Mouse (Mus musculus) testis, postnatal 14 days (tissue): ENCODE results near the gene Kcnip4.

Source experiments
- DNase-seq: peaks from one replicate; pipeline ENCODE4 v3.0.0; 2021; ENCODE audit warnings: low spot score

Kcnip4 gene

DNA sequence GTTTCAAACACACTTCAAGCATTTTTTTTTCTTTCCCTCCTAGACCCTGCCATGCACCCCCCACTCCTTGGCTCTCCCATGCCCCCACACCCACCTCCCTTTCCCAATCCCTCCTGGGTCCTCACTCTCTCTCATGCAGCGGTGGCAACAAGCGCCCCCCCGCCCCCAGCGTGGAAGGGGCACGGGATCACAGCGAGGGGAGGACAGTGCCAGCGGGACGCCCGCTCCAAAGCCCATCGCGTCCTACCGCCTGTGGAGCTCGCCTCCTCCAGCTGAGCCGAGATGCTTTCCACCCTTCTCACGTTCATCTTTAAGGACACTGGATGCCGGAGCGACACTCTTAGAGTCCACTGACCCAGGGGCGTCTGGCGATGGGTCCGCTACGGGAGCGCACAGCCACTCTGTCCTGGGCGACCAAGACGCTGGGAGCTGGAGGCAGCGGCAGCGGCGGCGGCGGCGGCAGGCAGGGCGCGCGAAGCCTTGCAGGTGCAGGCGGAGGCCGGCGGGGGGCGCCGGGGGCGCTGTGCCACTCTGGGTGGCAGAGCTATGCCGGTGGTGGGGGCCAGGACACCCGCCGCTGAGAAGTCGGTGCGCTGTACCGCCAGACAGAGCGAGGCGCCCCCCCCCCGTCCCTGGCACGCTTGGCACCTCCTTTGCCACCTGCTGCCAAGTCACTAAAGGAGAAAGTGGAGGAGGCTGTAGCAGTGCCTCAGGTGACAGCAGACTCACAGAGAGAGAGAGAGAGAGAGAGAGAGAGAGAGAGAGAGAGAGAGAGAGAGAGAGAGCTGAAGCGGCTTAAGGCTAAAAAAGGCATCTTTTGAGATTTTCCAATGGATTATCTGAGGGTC lies at the start of gene Kcnip4:
TSS of gene Kcnip4 (minus strand) at position 514 of the 848 bp plus-strand sequence.
- DNase-seq: peak; percentile 12

DNA sequence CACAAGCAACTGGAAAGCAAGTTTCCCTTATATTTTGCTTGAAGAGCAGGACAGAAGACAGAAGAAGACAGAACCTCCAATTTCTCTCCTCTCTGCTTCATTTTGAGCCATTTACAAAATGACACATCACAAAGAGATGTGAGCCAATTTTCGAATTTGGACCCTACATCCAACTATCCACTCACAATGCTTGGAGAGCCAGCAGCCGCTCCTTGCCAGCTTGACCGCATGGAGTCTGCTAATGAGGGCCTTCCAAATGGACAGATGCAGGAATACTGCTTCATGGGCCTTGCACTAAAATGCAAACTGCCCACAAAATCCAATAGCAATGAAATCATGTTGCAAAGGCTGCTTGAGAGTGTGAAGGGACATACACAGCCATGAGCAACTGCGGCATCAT lies 47.2 kb upstream of the Kcnip4 start:
- no peak for DNase-seq

DNA sequence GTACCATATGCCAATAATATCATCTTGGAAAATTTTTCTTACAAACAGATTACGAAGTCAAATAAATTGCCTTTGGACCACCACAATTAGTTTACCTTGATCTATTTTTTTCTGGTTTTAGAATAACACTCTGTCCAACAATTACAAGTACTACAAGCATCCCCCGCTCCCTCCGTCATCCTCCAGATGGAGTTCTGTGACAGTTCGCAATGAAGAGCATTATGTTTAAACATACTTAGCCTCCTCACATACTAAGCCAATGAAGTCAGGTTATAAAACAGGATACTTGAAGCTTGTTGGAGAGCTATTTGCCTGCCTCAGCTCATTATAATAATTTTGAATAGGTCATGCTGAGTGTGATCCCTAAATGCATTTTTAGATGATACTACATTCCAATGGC lies 39.0 kb upstream of the Kcnip4 start:
- DNase-seq: no peak

DNA sequence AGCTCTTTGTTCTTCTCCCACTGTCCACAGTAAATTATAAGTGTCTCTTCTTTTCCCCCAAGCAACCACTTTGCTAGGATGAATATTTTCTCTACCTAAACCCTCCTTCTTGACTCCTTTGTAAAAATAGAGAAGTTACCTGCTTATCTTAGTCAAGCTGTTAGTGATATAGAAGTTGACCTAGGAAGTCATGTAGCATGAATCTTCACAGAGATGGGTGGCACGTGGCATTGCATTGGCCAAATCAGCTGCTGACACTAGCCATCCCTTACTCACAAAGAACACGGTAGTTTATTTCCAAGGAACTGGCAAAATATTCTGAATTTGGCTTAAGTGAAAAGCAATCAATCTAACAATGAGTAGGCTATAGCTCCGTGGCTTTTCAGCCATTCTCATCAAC lies 32.7 kb upstream of the Kcnip4 start:
- no peak for DNase-seq

DNA sequence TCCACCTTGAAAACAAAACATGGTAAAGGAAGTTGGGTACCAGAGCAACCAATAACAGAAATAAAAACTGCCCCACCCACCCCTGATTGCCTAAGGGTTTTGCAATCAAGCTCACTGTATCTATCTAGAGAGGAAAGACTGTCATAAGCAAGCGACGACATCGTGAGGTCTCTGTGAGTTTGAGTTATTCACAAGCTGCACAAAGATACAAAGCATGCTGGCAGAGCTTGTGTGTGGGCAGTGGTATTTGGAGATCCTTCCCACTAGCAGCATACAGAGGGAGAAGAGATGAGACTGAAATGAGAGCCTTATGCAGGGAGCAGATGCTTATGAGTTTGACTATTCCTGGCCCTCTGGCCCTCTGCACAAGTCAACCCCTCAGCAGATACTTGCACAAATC lies 23.2 kb upstream of the Kcnip4 start:
- no peak for DNase-seq

DNA sequence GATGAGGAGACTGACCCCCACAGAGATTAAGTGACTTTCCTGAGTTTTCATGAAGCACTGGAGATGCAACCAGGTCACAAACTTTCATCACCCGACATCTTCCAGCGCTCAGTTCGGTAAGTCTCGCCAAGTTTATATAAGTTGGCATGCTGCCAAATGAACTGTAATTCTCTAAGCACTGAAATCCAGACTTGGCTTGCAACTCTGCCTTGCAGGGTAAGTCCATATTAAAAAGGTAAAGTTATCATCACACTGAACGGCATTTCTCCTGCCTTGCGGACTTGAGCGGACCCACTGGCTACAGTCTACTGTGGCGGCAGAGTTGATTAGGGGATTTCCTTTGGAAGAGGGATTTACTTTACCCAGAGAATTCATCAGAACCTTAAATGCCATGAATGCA lies 4.7 kb upstream of the Kcnip4 start:
- no peak for DNase-seq

DNA sequence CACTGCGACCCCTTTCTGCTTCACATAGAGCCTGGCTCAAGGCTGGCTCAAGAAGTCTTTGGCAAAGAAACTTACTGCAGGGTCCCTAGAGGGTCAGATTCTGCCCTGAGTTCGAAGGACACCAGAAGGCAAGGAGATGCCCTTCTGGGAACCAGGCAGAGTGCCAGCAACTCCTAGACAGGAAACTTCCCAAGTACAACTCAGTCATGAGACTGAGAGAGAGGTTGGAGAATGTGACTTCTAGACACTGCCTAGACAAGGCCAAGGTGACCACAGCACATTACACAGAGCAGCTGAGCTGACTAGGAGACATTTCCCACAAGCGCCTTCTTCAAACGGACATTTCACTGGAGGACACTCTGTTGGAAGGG lies 520 bp upstream of the Kcnip4 start:
- no peak for DNase-seq

DNA sequence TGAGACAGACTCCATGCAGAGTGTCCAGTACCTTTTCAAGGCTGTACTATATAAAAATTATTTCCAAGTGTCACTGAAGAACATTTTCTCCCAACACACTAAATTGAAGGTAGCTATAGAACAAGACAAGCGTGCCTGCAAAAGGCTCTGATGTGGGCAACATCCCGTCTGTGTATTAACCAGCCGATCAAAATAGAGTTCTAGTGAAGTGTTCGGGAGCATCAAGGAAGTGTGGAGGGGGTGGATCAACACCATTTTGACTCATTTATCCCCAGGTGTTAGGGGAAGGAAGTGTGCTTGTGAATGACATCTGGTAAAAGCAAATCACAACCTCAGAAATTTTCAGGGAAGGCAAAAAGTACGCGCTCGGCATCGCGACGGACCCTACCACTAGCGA lies 712 bp downstream of the Kcnip4 start:
- no peak for DNase-seq

DNA sequence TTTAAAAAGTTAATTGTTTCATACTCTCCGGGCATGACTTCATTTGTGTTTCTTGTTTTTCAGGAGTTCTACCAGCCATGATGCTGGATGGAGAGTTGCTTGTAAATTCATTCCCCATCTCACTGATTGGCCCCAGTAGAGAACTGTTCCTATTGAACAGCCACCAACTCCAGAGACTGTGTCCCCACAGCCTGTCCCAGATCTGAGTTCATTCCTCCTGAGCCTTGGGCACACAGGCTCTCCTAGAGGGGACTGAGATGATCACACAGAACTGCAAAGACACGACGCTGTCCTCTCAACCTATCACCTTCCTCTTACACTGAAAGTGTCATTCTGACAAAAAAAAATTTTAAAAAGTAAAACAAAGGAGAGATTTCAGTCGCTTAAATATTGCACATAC lies 1.7 kb downstream of the Kcnip4 start:
- no peak for DNase-seq

DNA sequence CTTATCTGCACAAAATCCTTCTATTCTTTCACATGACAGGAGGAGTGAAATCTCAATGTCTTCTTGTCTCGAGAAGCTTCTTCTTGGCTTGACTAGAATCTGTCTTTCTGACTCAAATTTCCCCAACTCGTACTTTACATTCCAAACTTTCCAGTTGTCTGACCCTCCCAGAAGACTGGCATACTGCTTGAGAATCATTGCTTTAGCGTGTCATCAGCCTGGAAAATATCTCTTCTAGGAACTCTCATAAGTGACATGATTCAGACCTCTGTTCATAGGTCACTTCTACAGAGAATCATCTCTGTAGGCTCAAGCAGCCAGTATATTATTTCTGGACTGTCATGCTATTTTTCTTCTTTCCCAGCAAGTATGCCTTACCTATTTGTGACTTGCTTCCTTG lies 26.0 kb downstream of the Kcnip4 start:
- no peak for DNase-seq

DNA sequence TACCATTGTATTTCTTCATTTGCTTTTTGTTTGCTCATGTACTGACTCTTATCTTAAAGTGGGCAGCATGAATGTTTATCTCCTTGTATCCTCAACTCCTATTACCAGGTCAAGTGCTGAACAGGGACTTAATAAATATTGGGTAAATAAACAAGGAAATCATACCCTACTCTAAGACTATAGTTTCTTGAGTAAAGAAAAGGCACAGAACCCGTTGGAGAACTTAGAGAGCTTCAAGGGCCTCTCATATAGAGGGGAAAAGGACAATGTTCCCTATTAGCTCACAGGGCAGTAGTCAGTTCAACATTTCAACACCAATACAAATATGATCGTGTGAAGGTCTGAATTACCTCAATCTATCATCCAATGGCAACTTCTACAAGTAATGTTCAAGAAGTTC lies 37.4 kb downstream of the Kcnip4 start:
- no peak for DNase-seq

DNA sequence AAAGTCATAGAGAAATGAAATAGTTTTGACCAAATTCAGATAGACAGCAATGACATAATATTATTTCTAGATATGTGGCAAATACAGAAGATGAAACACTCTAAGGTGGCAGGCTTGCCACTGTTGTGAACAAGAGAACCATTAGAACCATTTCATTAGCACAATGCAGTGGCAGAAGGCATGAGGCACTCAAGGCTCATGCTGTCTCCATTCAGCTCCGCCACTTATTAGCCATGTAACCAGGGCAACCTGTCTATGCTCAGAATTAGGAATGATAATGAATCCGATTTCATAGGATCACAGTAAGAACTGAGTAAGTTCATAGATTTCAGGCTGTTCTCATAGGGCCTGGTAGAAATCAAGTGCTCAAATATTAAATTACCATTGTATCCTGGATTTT lies 54.0 kb downstream of the Kcnip4 start:
- no peak for DNase-seq

DNA sequence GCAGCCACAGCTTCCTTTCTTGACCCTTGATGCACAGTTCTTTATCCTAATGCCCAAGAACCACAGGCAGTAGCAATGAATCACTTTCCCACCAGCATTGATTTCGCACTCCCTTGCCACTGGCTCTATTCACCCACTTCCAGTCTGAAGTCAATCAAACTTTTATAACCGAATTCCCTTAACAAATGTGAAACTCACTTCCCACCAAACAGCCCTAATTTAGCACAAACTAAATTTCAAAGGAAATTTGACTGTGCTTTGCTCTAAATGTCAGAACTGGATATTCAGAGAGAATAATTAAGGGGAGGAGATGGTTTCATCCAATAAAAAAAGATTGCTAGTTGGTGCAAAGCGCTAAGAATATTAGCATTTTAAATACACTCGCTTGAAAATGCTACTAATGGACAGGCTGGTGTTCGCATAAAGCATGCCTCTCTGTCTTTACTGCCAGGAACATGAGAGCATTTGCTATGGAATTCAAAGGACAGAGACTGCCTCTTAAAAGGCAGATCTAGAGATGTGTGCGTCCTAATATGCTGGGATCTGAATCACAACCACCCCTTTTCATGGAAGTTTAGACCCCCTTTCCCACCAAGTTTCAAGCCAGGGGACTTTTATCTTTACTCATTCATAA lies 63.9 kb downstream of the Kcnip4 start:
- DNase-seq: no peak

DNA sequence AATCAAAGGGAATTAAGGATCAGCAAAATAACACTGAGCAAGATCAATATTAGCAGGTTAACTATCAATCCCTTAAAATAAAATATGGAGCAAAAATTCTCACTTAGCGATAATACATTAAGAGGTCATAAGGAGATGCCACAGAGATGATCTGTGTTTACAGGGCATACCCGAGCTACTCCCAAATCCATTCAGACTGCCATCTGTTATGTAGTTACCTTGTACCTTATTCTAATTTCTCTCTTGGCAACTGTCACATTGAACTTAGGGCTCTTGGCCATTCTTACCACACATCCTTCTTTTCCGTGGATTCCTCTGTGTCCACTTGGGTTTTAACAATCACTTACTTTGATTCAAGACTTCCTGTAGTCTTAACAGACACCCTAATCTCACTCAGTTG lies 71.6 kb downstream of the Kcnip4 start:
- DNase-seq: no peak

DNA sequence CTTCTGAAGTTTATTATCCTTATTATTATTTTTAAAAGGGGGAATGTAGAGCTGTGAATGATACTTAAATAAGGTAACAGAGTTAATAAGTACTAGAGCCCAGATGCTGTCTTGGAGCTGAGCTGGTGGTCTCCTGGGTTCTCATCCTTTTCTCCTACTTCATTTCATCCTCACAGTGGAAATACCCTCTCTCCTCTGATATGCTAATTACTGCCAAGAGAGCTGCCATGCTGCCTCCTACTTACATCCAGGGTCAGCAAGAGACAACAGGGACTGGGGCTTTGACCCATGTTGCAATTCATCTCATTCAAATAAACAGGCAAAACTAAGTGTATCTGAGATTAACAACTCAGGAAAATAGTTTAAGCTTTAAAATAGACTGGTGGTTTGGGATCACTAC lies 73.4 kb downstream of the Kcnip4 start:
- no peak for DNase-seq

DNA sequence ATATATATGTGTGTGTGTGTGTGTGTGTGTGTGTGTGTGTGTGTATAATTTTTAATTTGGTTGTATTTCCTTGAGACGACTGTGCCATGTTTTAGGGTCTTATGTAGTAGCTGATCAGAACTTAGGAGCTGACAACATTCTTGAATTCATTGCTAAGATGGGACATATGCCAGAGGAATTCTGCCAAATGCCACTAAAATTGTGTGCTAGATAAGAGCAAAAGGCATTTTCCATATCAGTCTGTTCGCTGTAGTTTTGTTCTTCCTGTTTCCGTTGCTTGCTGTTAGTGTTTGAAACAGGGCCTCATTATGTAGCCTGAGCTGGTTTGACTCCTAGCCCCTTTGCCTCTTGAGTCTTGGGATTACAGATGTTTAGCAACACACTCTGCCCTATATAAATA lies 73.8 kb downstream of the Kcnip4 start:
- no peak for DNase-seq

DNA sequence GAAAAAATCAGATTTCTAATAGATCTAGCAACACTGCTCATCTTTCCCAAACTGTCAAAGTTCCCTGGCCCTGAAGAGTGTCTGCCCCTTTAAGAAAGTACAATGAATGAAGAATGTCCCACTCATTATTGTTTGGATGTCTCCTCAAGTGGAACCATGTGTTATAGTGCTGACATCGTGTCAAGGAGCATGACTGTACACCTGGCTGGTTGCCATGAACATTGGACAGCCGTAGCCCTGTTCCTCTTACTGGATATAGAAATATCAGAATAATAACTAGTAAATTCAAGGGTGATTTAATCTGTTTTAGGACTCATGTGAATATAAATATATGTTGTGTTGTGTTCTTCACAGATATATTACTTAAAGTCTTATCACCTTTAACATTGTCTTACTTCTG lies 87.5 kb downstream of the Kcnip4 start:
- no peak for DNase-seq

DNA sequence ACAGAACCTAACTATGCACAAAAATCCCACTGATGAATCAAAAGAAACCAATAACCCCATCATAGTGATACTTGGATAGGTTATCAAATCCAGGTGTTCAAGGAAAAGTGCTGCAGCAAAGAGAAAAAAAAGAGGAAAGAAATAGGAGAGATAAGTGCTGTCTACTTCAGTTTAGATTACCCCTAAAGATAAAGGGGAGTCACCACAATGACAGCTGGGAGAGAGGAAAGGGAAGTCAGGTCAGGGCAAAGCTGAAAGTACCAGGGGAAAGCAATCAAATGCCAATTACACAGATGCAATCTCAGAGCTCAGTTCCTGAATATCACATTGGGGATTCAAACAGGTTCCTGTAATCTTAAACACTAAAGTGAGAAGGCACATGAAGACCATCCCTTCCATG lies 97.0 kb downstream of the Kcnip4 start:
- no peak for DNase-seq

DNA sequence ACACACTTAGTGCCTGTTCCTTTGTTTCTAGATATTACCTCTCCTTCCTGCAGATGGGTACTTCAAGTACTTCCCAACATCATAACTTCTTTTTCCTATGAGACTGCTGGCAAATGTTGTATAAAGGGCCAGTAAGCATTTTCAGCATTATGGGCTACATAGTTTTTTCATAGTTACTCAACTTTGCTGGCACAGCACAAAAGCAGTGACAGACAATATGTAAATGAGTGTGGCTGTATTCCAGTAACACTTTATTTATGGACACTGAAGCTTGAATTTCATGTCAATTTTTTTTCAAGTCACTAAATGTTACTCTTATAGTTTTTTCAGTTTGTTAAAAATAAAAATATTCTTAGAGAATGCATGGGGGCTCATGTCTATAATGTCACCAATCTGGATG lies 105.0 kb downstream of the Kcnip4 start:
- no peak for DNase-seq

DNA sequence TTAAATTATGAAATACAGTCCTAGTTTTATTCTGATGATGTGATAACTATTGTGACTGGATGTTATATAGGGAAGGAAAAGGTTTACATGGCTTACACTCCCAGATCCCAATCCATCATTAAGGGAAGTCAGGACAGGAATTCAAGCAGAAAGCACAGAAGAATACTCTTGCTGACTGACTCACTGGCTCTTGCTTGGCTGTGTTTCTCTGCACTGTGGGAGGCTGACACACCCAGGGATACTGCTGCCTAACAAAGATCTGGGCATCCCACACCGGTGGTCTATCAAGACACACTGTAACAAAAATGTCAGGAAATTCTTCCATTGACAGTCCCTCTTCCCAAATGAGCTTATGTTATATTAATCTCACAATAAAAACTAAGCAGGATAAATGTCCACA lies 116.4 kb downstream of the Kcnip4 start:
- no peak for DNase-seq

DNA sequence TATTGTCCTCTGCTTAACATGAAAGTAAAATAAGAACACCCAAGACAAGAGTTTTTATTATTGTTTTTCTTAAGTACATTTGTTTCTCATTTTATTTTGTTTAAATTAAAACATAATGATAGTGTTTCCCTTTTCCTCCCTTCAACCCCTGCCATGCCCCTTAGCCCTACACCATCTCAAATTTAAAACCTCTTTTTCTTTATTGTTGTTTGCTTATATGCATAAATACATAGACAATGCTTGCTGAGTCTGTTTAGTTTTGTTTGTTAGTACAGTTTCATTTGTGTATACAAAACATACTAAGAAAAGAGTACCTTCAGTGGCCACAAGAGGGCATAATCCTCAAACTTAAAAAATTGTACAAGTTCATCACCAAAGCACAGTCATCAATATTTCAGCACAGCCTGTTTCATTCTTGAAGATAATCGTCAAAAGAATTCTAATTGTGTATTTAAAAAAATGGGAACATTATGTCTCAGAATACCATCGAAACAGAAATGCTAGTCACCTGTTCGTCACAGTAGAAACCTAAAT lies 154.1 kb downstream of the Kcnip4 start:
- DNase-seq: no peak

DNA sequence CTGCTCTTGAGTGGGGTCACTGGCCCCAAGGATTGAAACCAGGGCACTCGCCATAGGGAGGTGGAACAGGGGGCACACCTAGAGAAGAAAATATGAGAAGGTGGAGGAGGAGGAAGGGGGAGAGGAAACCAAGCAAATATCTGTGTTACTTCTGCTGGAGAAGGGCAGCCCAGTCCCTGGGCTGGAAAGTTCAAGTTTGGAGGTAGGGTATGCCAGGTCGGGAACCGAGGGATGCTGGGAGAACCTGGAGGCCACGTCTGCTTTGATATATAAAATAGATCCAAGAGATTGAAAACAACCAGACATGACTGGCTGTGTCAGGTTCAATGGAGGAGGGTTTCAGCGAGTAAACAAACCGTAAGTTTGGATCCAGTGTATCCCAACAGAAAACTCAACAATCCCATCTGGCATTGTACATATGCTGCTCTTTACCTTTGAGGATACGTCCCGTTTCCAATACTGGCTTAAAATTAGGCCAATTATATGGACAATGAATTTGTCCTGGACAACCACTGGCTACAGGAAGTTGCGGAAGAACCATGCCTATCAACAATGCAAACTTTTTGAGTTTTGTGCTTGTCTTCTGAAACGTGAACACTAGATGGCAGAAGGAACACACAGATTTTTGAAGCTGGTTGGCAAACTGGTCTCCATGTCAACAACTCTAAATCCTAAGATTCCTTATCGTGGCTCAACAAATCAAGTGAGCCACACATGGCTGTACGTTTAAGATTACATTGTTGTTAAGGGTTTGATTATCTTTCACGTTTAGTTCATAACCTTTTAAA lies 155.9 kb downstream of the Kcnip4 start:
- no peak for DNase-seq

DNA sequence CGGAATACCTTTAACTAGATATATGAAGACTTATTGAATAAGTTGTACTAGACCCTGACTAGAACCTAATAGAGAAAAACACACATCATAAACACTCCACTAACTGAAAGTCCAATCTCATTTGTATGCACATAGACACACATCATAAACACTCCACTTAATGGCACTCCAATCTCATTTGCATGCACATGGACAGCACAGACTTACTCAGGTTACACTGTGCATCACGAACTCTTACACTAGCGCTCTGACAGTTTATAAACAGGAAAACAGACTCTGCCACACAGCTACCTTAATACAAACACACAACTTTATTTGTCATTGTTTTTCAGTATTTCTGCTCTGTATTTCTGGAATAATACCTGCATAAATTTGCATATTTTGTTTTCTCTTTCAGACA lies 168.3 kb downstream of the Kcnip4 start:
- no peak for DNase-seq
